Mouse (Mus musculus) neural tube, embryonic 14.5 days (tissue): ENCODE results near the gene Zfp523. TPM values are rescaled to one million over a fixed set of nuclear protein-coding genes. Genes with fewer than 3 reads are reported as not detected.

Source experiments
- ATAC-seq: fragments of 200-750 bp; cut with Nextera tagmentation; 2 replicates; pipeline ENCODE4 v1.8.0; 2017; ENCODE audit warnings: low read depth, mild to moderate bottlenecking, moderate TSS enrichment, moderate library complexity
- H3K27ac ChIP-seq: fragments of 300-500 bp; sonication (generic); 2 replicates; pipeline ENCODE4 v1.5.1; 2014; ENCODE audit warnings: low read depth, mild to moderate bottlenecking, control low read depth, low read length, moderate library complexity, mixed read lengths
- H3K27me3 ChIP-seq: fragments of 300-500 bp; sonication (generic); 2 replicates; pipeline ENCODE4 v1.6.1; 2014; ENCODE audit warnings: low read length; ENCODE audit not compliant: control insufficient read depth, insufficient read depth
- H3K36me3 ChIP-seq: fragments of 300-500 bp; sonication (generic); 2 replicates; pipeline ENCODE4 v1.6.1; 2014; ENCODE audit warnings: low read length, mixed read lengths; ENCODE audit not compliant: control insufficient read depth, insufficient read depth
- H3K4me1 ChIP-seq: fragments of 300-500 bp; sonication (generic); 2 replicates; pipeline ENCODE4 v1.6.1; 2014; ENCODE audit warnings: low read length; ENCODE audit not compliant: control insufficient read depth, insufficient read depth
- H3K4me2 ChIP-seq: fragments of 300-500 bp; sonication (generic); 2 replicates; pipeline ENCODE4 v1.6.1; 2014; ENCODE audit warnings: mild to moderate bottlenecking, low read depth, low read length, control low read depth
- H3K4me3 ChIP-seq: fragments of 300-500 bp; sonication (generic); 2 replicates; pipeline ENCODE4 v1.5.1; 2014; ENCODE audit warnings: low read depth, low read length, control low read depth, mixed read lengths
- H3K9ac ChIP-seq: fragments of 300-500 bp; sonication (generic); replicated peaks from 2 replicates; pipeline ENCODE4 v1.6.1; 2014; ENCODE audit warnings: low read depth, mild to moderate bottlenecking, control low read depth, low read length, mixed read lengths
- H3K9me3 ChIP-seq: fragments of 300-500 bp; sonication (generic); 2 replicates; pipeline ENCODE4 v1.6.1; 2016; ENCODE audit warnings: low read length; ENCODE audit not compliant: control insufficient read depth
- WGBS: fragments of 180-500 bp; shearing (Covaris S2); extraction: QIAGEN DNeasy Blood & Tissue Kit; methylation state at CpG from one replicate; pipeline ENCODE4 v1.1.7; 2014; 5-methylcytosine and 5-hydroxymethylcytosine counted together
- polyA plus RNA-seq: library from polyadenylated mRNA; unstranded; fragments of >200 nt; fragmentation: Nextera tagmentation; extraction: Ambion mirVana; gene quantifications from 2 replicates; pipeline ENCODE4 v1.2.1, GENCODE M21; 2014

Zfp523 gene
- polyA plus RNA-seq, 1 experiment from 2014 or later: 46.1 TPM

- peak overlapping the region; percentile 66; the same call in 1 of the 2 replicates for H3K4me3 ChIP-seq
- H3K4me2 ChIP-seq: peak overlapping the region; percentile 70; the same call in 1 of the 2 replicates
- WGBS: 18% methylated on average over 13 of the region's 13 CpGs
- H3K9ac ChIP-seq: no peak overlapping the region; the same call in 1 of the 2 replicates
- peaks cover 2% of the 10 kb centered on the region; the same call in 1 of the 2 replicates for H3K27me3 ChIP-seq
- ATAC-seq: no peak
- peaks cover 28% of the 10 kb centered on the region for H3K4me1 ChIP-seq
- H3K36me3 ChIP-seq: no peaks in the 10 kb centered on the region
- H3K27ac ChIP-seq: peak overlapping the region; percentile 88
- no peaks in the 10 kb centered on the region for H3K9me3 ChIP-seq
These were observed 36.3 kb upstream of the Zfp523 start for GRCm38 (mm10) chr17:28140431-28141204.

DNA sequence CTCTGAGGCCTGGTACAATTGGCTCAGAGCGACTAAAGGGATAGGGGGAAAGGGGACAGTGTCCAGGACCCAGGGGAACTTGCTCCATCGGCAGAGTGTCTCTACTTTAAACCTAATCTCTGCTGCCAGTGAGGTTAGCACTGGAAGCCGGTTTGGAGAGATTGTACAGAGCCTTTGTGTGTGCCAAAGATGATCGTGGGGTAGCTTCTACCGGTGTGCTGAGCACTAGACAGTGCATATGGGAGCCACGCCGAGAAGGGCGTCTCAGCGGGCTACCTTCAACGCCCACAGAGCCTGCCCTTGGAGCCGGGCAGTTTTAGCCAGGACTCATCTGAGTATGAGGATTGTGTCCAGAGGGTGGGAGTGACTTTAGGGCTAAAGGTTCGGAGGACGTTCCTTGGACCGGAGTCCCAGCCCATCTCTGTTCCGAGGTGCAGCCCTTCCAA, 35.7 kb upstream of the Zfp523 start:
- ATAC-seq: 0 out of 2 replicates have a peak, but pooled peaks have one; percentile 22
- Histone ChIP-seq H3K4me1 (peaks cover 33% of the 10 kb centered on the region), H3K9ac (peak overlapping the region; percentile 84), H3K36me3 (no peaks in the 10 kb centered on the region), H3K27me3 (peaks cover 2% of the 10 kb centered on the region; the same call in 1 of the 2 replicates), H3K4me3 (peak overlapping the region; percentile 66), H3K9me3 (no peaks in the 10 kb centered on the region), H3K4me2 (peak overlapping the region; percentile 70), H3K27ac (peak overlapping the region; percentile 88)
- 1% methylated on average over 15 of the region's 15 CpGs for WGBS

DNA sequence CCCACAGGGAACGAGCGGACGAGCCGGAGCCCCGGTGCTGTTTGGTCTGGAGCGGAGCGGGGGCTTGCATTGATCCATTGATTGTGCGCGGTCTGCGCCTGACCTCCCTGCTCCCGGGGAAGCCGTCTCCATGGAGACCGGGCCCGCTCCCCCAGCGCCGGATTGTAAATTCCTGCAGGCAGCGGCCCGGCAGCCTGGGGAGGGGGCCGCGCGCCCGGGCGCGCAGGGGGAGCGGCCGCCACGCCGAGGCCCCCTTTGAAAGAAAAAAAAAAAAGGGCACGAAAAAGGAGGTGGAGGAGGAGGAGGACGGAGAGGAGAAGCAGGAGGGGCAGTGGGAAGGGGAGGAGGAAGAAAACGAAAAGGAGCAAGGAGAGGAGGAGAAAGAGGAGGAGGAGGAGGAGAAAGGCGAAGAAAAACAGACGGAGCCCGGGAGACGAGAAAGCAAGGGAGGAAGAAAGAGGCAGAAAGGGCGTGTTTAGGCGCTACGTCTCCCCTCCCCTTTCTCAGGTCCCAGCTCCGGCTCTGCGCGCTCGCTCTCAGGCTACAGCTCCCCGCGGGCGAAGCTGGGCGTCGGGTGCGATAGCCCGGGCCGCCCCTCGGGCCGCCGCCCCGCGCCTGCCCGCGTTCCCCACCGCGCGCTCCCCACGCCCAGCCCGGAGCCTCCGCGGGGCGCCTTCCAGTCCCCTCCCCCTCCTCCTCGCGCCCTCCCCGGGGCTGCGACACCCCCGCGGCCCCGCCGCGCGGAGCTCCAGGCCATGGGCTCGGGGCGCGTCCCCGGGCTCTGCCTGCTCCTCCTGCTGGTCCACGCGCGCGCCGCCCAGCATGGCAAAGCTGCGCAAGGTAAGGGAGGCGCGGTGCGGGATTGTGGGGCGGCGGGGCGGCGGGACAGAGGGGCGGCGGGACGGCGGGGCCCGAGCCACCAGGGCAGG, 34.9 kb upstream of the Zfp523 start, which contains the start of gene Scube3:
Gene Scube3 (plus strand): TSS at position 371 of the 929 bp plus-strand sequence.
- peak within 1 kb of the TSS; percentile 88 for H3K27ac ChIP-seq
- ATAC-seq: peak; percentile 50
- peaks cover 2% of the 10 kb centered on the region; the same call in 1 of the 2 replicates for H3K27me3 ChIP-seq
- H3K4me2 ChIP-seq: peak within 1 kb of the TSS; percentile 70
- no peaks in the 10 kb centered on the region for H3K9me3 ChIP-seq
- H3K4me1 ChIP-seq: peaks cover 33% of the 10 kb centered on the region
- WGBS: under 1% methylated on average over 72 of the region's 97 CpGs
- H3K36me3 ChIP-seq: no peaks in the 10 kb centered on the region
- peak within 1 kb of the TSS; percentile 84 for H3K9ac ChIP-seq
- H3K4me3 ChIP-seq: peak within 1 kb of the TSS; percentile 66

DNA sequence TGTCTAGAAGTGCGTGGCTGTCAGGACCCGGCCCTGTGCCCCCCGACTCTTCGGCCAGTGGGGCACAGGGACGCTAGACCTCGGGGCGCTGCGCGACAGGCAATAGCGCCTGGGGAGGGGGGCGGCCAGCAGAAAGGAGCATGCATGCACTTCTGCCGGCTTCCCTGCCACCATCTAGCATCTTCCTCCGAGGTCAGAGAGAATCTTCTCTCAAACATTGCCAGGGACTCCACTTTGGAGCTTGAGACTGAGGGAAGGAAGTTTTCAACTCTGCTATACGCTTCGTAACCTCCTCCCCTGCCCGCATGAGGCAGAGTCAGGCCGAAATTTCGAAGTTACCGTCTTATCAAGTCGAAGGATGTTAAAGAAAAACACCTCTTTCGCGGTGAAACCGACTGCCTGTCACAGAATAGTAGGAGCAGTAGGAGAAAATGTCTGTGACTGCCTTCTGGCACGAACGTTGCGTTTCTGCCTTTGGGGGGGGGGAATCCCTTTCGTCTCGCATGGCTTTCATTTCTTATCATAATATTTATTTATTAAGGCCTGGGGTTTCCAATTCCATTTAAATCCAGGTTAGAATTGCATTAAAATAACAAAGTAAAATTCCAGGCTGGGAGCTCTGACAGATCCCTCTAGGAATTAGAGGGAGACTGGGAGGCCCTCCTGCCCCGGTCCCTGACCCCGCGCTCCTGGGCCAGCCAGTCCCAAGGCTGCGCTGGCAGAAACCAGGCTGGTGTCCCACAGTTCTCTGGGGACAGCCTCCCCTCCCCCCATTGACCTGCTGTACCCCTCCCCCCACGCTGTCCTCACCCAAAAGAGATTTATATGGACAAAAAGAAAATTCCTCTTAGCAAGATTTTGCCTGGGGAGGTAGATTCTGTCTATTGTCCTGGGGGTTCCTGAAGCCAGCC, 34.0 kb upstream of the Zfp523 start:
- no peaks in the 10 kb centered on the region for H3K9me3 ChIP-seq
- peak overlapping the region; percentile 66 for H3K4me3 ChIP-seq
- H3K4me1 ChIP-seq: peaks cover 33% of the 10 kb centered on the region
- H3K9ac ChIP-seq: peak overlapping the region; percentile 84
- 1% methylated on average over 32 of the region's 33 CpGs for WGBS
- ATAC-seq: no peak; the same call in 1 of the 2 replicates
- peaks cover 2% of the 10 kb centered on the region; the same call in 1 of the 2 replicates for H3K27me3 ChIP-seq
- peak overlapping the region; percentile 88 for H3K27ac ChIP-seq
- H3K36me3 ChIP-seq: no peaks in the 10 kb centered on the region
- H3K4me2 ChIP-seq: peak overlapping the region; percentile 70

GRCm38 (mm10) chr17:28143751-28144150, 33.2 kb upstream of the Zfp523 start:
- Histone ChIP-seq H3K9ac (peak overlapping the region; percentile 33; the same call in 1 of the 2 replicates), H3K27me3 (peaks cover 2% of the 10 kb centered on the region; the same call in 1 of the 2 replicates), H3K36me3 (no peaks in the 10 kb centered on the region), H3K9me3 (no peaks in the 10 kb centered on the region), H3K27ac (no peak overlapping the region), H3K4me1 (peaks cover 33% of the 10 kb centered on the region), H3K4me2 (peak overlapping the region; percentile 70), H3K4me3 (peak overlapping the region; percentile 24)
- under 1% methylated on average over 9 of the region's 9 CpGs for WGBS
- ATAC-seq: no peak

- Histone ChIP-seq H3K27ac (no peak overlapping the region), H3K9ac (peak overlapping the region; percentile 33; the same call in 1 of the 2 replicates), H3K4me1 (peaks cover 33% of the 10 kb centered on the region)
These were observed 32.7 kb upstream of the Zfp523 start for GRCm38 (mm10) chr17:28144241-28144640.

GRCm38 (mm10) chr17:28148288-28148687, 28.6 kb upstream of the Zfp523 start:
- no peaks in the 10 kb centered on the region for H3K9me3 ChIP-seq
- H3K4me3 ChIP-seq: no peak overlapping the region
- no peaks in the 10 kb centered on the region for H3K36me3 ChIP-seq
- H3K27ac ChIP-seq: no peak overlapping the region
- 60% methylated on average over 3 of the region's 3 CpGs for WGBS
- ATAC-seq: no peak
- H3K27me3 ChIP-seq: no peaks in the 10 kb centered on the region
- H3K4me2 ChIP-seq: no peak overlapping the region
- peaks cover 22% of the 10 kb centered on the region for H3K4me1 ChIP-seq
- H3K9ac ChIP-seq: no peak overlapping the region

More at GRCm38 (mm10) chr17:28144241-28144640, 32.7 kb upstream of the Zfp523 start:
- H3K4me3 ChIP-seq: peak overlapping the region; percentile 24
- H3K9me3 ChIP-seq: no peaks in the 10 kb centered on the region
- H3K4me2 ChIP-seq: peak overlapping the region; percentile 70
- ATAC-seq: no peak
- no peaks in the 10 kb centered on the region for H3K36me3 ChIP-seq
- peaks cover 2% of the 10 kb centered on the region; the same call in 1 of the 2 replicates for H3K27me3 ChIP-seq
- WGBS: 12% methylated on average over 6 of the region's 6 CpGs

- no peaks in the 10 kb centered on the region for H3K9me3 ChIP-seq
- WGBS: 58% methylated on average over 8 of the region's 8 CpGs
- H3K4me2 ChIP-seq: no peak overlapping the region
- no peak overlapping the region for H3K4me3 ChIP-seq
- no peak for ATAC-seq
- H3K36me3 ChIP-seq: 0 out of 2 replicates have a peak, but pooled peaks cover 4% of the 10 kb centered on the region
- H3K4me1 ChIP-seq: peaks cover 11% of the 10 kb centered on the region
- no peak overlapping the region for H3K9ac ChIP-seq
- H3K27me3 ChIP-seq: no peaks in the 10 kb centered on the region
- H3K27ac ChIP-seq: no peak overlapping the region
These were observed 27.2 kb upstream of the Zfp523 start for GRCm38 (mm10) chr17:28149734-28150133.
